Mouse (Mus musculus) C2C12 (cell line): Measurements from ENCODE around the gene Naip5. TPM values are rescaled to one million over a fixed set of nuclear protein-coding genes. Genes with fewer than 3 reads are reported as not detected.
"Not testable (repeated sequence)": the region's sequence is repeated elsewhere in the genome, so short reads cannot be mapped to it uniquely, and the experiment has no call there.

Experiments
- H3K27me3 ChIP-seq: one replicate; pipeline ENCODE4 v1.6.1; 2011; ENCODE audit not compliant: control insufficient read depth, insufficient read depth, insufficient read length
- H3K36me3 ChIP-seq: one replicate; pipeline ENCODE4 v1.6.1; 2011; ENCODE audit not compliant: control insufficient read depth, insufficient read depth
- H3K4me3 ChIP-seq: one replicate; pipeline ENCODE4 v1.5.1; 2011; ENCODE audit warnings: mild to moderate bottlenecking, control low read depth; ENCODE audit not compliant: poor library complexity, insufficient read depth, severe bottlenecking
- H3K79me2 ChIP-seq: one replicate; pipeline ENCODE4 v1.6.1; 2011; ENCODE audit not compliant: control insufficient read depth, insufficient read depth
- H3K79me3 ChIP-seq: one replicate; pipeline ENCODE4 v1.6.1; 2011; ENCODE audit warnings: low read depth, control low read depth
- H3ac ChIP-seq: one replicate; pipeline ENCODE3; 2011; ENCODE audit warnings: low read depth; ENCODE audit not compliant: control insufficient read depth, insufficient read length
- CEBPB ChIP-seq: IDR thresholded peaks from one replicate; pipeline ENCODE4 v1.6.1; 2011; ENCODE audit warnings: low read depth, mild to moderate bottlenecking, control low read depth, moderate library complexity
- CTCF ChIP-seq: IDR thresholded peaks from one replicate; pipeline ENCODE4 v1.5.1; 2011; ENCODE audit not compliant: control insufficient read depth, insufficient read depth, insufficient read length
- FOSL1 ChIP-seq: IDR thresholded peaks from one replicate; pipeline ENCODE4 v1.8.0; 2011; ENCODE audit warnings: mild to moderate bottlenecking, low read length; ENCODE audit not compliant: poor library complexity, insufficient read depth, severe bottlenecking
- MAX ChIP-seq: IDR thresholded peaks from one replicate; pipeline ENCODE4 v1.6.1; 2011; ENCODE audit warnings: mild to moderate bottlenecking, control low read depth
- MYOD1 ChIP-seq: IDR thresholded peaks from one replicate; pipeline ENCODE4 v1.6.1; 2011; ENCODE audit warnings: low read depth; ENCODE audit not compliant: control insufficient read depth, insufficient read length
- MYOG ChIP-seq: IDR thresholded peaks from one replicate; pipeline ENCODE4 v1.6.1; 2011; ENCODE audit not compliant: control insufficient read depth, insufficient read length; ENCODE audit errors: extremely low read depth
- USF1 ChIP-seq: IDR thresholded peaks from one replicate; pipeline ENCODE4 v1.6.1; 2011; ENCODE audit warnings: low read depth, mild to moderate bottlenecking, control low read depth, moderate library complexity
- polyA plus RNA-seq: library from polyadenylated mRNA; unstranded; fragments of >200 nt; fragmentation: generic; extraction: Trizol; gene quantifications from one replicate; pipeline ENCODE4 v1.2.1, GENCODE M21; 2012; ENCODE audit warnings: missing spikeins

Gene Naip5
- polyA plus RNA-seq, 1 experiment = 0.01 TPM

DNA sequence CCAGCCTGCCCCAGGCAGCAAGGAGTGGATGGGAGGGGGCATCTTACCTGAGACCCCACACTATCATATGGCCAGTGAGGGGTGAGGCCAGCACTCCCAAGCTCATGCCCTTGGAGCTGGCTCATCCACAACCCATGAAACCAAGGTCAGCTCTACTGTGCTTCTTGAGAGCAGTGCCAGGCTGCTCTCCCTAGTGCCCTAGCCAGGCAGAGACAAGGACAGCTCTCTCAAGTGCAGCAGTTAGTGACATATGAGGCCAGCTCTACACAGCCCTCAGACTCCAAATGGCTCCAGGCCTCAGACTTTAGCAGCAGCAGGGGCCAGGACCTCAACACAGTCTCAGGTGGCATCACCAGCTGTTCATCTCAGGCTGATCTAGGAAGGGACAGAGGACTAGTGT is 2.4 kb downstream of the Naip5 start:
- Histone ChIP-seq H3K79me2 (no peaks in the 10 kb centered on the region), H3K4me3 (no peak overlapping the region), H3K79me3 (no peaks in the 10 kb centered on the region), H3ac (no peak overlapping the region), H3K27me3 (no peaks in the 10 kb centered on the region), H3K36me3 (no peaks in the 10 kb centered on the region)
- TF ChIP-seq MAX (no peak), FOSL1 (no peak), MYOD1 (no peak), USF1 (no peak), MYOG (no peak), CTCF (no peak), CEBPB (no peak)

DNA sequence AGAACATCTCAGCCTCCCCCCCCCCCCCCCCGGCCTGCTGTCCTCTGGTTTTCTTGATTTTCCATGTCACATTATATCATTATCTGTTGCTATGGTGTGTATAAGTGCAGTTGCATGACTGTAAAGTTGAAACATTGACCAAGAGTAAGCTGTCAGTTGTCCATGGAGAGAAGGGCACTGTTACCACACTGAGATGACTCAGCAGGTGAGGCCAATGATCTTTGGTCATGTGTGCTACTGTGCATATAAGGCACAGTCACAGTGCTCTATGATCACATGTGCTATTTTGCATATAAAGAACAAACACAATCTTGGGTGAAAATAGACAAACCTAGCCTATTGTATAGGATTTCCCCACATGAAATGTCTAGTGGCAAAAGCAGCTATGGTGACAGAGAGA is 32.4 kb downstream of the Naip5 start:
- not testable (repeated sequence) for H3K4me3 ChIP-seq, H3ac ChIP-seq, H3K27me3 ChIP-seq, H3K79me3 ChIP-seq, H3K36me3 ChIP-seq, H3K79me2 ChIP-seq

DNA sequence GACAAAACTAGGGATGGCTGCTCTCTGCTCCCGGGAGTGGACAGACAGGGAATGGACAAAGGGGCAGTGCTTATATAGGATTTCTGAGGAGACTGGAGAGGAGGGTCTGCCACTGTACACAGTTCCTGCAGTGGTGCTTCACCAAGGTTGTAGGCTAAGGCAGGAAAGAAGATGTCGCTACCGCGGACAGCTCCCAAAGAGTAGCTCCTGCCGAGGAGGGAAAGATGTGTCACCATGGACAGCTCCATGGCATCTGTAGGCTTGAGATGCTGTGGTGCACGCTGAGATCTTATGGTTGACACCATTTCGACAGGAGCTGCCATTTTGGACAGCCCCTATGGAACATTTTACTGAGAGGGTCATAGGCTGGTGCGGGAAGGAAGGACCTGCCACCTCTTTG is 35.6 kb downstream of the Naip5 start:
- no peak overlapping the region for H3K4me3 ChIP-seq
- no peaks in the 10 kb centered on the region for H3K27me3 ChIP-seq
- H3K36me3 ChIP-seq = no peaks in the 10 kb centered on the region
- TF ChIP-seq CEBPB (no peak), MAX (peak; percentile 90)
- H3K79me3 ChIP-seq = no peaks in the 10 kb centered on the region
- no peaks in the 10 kb centered on the region for H3K79me2 ChIP-seq
- no peak overlapping the region for H3ac ChIP-seq

DNA sequence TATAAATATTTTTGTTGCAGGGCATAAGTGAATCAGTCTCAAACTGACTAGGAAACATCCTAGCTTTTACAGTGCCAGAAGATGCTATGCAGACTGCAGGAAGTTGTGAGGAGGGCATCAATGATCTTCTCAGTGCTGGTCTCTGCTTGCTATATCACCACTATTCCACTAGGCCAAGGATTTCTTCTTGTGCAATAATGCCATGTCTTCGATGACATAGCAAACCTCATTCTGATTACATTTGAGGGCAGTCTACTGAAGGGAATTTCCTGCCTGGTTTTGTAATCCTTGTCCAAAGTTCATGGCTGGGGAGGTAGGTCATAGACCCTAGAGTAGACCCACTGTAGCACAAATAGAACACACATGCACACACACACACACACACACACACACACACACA is 42.8 kb downstream of the Naip5 start:
- Histone ChIP-seq H3ac (no peak overlapping the region), H3K27me3 (no peaks in the 10 kb centered on the region), H3K4me3 (no peak overlapping the region), H3K79me2 (no peaks in the 10 kb centered on the region), H3K79me3 (no peaks in the 10 kb centered on the region), H3K36me3 (no peaks in the 10 kb centered on the region)
- TF ChIP-seq MYOD1 = no peak
- no peak for TF ChIP-seq USF1
- no peak for TF ChIP-seq FOSL1
- TF ChIP-seq CTCF = no peak
- TF ChIP-seq MYOG = no peak
- TF ChIP-seq MAX = no peak
- no peak for TF ChIP-seq CEBPB

DNA sequence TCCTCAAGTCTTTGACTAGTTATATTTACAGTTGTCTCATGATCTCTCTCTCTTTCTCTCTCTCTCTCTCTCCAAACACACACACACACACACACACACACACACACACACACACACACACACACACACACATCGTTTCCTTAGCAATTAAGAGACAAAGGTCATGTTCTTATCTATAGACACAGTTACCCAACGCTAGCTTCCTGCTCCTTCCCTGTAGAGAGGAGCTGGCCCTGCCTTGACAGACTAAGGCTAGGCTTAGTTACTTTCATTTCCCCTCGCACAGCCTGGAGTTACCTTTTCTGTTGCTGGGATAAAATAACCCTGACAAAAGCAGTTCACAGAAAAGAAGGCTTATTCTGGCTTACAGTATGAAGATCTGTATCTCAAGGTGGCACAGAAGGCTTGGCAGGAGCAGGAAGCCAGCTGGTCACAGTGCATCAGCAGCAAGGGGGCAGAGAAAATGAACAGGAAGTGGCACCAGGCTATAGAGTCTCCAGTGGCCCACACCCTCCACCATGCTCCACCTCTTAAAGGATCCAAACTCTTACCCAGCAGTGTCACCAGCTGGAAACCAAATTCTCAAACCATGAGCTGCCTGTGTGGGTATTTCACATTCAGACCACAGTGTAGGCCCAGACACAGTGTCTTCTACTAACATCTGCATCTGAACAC is 44.3 kb downstream of the Naip5 start, which contains the start of gene Naip2:
Naip2 (minus strand) TSS at position 434 of the 675 bp plus-strand sequence.
- H3ac ChIP-seq, H3K79me3 ChIP-seq, H3K36me3 ChIP-seq, H3K4me3 ChIP-seq, H3K27me3 ChIP-seq, H3K79me2 ChIP-seq: not testable (repeated sequence)

DNA sequence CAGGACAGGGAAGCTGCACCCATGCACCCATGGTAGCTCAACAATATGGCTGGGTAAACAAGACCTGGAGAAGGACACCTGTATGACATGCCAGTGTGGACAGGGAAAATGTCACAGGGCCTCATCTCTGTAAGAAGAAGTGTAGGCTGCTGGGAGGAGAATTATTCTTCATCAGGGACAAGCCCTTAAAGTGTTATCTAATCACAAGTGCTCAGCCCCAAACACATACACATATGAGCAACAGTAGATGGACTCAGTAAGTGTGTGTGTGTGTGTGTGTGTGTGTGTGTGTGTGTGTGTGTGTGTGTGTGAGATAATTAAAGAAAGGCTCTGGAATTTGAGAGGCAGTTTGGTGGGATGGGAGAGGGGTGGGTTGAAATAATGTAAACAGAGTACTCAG is 45.3 kb downstream of the Naip5 start:
- no peaks in the 10 kb centered on the region for H3K27me3 ChIP-seq
- no peaks in the 10 kb centered on the region for H3K36me3 ChIP-seq
- no peaks in the 10 kb centered on the region for H3K79me2 ChIP-seq
- no peak overlapping the region for H3K4me3 ChIP-seq
- no peaks in the 10 kb centered on the region for H3K79me3 ChIP-seq
- H3ac ChIP-seq = no peak overlapping the region
- TF ChIP-seq MYOG = no peak
- no peak for TF ChIP-seq FOSL1
- no peak for TF ChIP-seq MYOD1
- no peak for TF ChIP-seq MAX
- no peak for TF ChIP-seq CTCF
- TF ChIP-seq USF1 = no peak
- TF ChIP-seq CEBPB = no peak

DNA sequence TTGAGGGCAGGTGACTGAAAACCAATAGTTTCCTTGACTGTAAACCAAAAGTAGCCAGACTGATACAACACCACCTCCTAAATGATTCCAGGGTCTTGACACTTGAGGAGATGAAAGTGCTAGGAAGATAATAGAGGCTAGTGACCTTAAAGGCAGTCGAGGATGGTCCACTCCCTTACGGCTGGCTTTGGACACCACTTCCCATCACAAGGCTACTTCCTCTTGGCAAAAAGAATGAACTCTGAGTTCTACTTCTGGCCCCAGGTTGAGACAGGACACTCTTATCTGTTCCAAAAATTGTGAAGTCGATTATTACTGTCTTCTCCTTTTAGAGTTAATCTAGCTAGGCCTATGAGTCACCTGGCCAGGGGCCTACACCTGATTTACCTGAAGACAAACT is 50.7 kb downstream of the Naip5 start:
- Histone ChIP-seq H3K36me3 (no peaks in the 10 kb centered on the region), H3K79me3 (no peaks in the 10 kb centered on the region), H3K27me3 (no peaks in the 10 kb centered on the region), H3ac (no peak overlapping the region), H3K79me2 (no peaks in the 10 kb centered on the region), H3K4me3 (no peak overlapping the region)
- TF ChIP-seq MAX = no peak
- TF ChIP-seq MYOD1 = no peak
- TF ChIP-seq CTCF = no peak
- TF ChIP-seq CEBPB = no peak
- no peak for TF ChIP-seq MYOG
- TF ChIP-seq USF1 = no peak
- TF ChIP-seq FOSL1 = no peak

DNA sequence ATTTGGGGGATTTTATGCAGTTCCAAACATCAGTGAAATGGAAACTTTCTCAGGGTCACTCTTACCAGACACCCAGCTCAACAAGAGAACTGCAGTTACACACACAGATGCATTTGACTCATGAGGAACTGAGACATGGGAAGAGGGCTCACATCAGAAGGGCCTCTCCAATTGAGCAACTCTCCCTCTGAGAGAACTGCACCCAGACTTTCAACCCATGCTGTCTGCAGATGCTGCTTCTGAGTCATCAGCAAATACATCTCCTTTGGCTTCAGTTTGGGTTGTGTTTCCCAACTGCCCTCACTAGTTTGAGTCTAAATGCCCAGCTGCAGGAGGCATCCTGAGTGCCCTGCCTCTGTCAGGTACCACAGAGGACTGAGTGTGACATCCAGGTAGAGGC is 63.0 kb downstream of the Naip5 start:
- not testable (repeated sequence) for H3K79me2 ChIP-seq, H3K36me3 ChIP-seq, H3K79me3 ChIP-seq, H3K4me3 ChIP-seq, H3K27me3 ChIP-seq, H3ac ChIP-seq

DNA sequence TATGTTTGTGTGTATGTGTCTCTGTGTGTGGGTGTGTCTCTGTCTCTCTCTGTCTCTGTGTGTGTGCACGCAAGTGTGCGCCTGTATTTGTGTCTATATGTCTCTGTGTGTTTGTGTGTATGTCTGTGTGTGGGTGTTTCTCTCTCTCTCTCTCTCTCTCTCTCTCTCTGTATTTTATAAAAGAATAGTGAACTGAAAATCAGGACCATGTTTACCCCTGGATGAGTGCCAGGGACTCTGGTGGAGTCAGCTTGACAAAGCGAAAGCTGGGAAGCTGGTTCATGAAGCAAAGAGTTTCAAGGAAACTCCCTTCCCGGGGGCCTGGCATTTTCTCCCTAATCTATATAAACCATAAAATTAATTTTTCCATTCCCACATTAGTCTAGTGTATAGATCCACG is 71.8 kb downstream of the Naip5 start:
- H3K79me3 ChIP-seq, H3K79me2 ChIP-seq, H3ac ChIP-seq, H3K36me3 ChIP-seq, H3K4me3 ChIP-seq, H3K27me3 ChIP-seq: not testable (repeated sequence)

DNA sequence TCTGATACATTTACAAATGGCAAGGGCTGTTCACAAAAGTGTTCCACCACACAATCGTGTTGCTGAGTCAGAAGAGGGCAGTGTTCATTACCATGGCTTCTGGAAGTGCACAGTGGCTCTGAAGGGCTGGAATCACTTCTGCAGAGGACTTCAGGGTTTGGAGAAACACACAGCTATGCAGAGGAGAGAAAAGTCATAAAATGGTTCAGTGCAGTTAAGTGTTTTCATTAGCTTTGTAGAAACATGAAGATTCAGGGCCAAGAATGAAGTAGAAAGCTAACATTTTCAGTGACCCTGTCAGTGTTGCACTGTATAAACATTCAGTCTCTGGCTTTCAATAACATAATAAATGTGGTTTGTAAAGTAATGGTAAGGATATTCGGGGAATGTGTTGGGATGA is 79.7 kb downstream of the Naip5 start:
- not testable (repeated sequence) for H3ac ChIP-seq, H3K79me3 ChIP-seq, H3K79me2 ChIP-seq, H3K36me3 ChIP-seq, H3K27me3 ChIP-seq, H3K4me3 ChIP-seq
